Mouse (Mus musculus) liver, embryonic 14.5 days (tissue): Measurements from ENCODE around the gene Snx32. TPM values are rescaled to one million over a fixed set of nuclear protein-coding genes. Genes with fewer than 3 reads are reported as not detected.

Experiments
- ATAC-seq: fragments of 200-750 bp; cut with Nextera tagmentation; 2 replicates; pipeline ENCODE4 v1.8.0; 2017; ENCODE audit warnings: moderate number of reproducible peaks, mild to moderate bottlenecking, moderate library complexity; ENCODE audit not compliant: insufficient read depth
- DNase-seq, 3 experiments: peaks; one replicate each; pipeline ENCODE4 v3.0.0-alpha.2; 2012 to 2013; ENCODE audit warnings: low read depth in 3 of 3, low spot score in 3 of 3
- H3K27ac ChIP-seq: fragments of 300-500 bp; sonication (generic); 2 replicates; pipeline ENCODE4 v1.5.1; 2014; ENCODE audit warnings: moderate library complexity, mild to moderate bottlenecking, control low read depth, inconsistent platforms
- H3K27me3 ChIP-seq: fragments of 300-500 bp; sonication (generic); 2 replicates; pipeline ENCODE4 v1.6.1; 2014; ENCODE audit warnings: mild to moderate bottlenecking, low read length, moderate library complexity; ENCODE audit not compliant: control insufficient read depth, insufficient read depth
- H3K36me3 ChIP-seq: fragments of 300-500 bp; sonication (generic); replicated peaks from 2 replicates; pipeline ENCODE4 v1.6.1; 2014; ENCODE audit warnings: low read depth; ENCODE audit not compliant: control insufficient read depth, insufficient read depth
- H3K4me1 ChIP-seq, 2 experiments: fragments of 200-500 bp in 1 of 2; fragments of 300-500 bp in 1 of 2; sonication (generic) in 1 of 2; replicated peaks; 2 replicates each; pipeline ENCODE4 v1.6.1; 2012 to 2014; ENCODE audit warnings: antibody characterized with exemption in 1 of 2, inconsistent platforms in 1 of 2, low read length in 1 of 2; ENCODE audit not compliant: control insufficient read depth in 2 of 2, insufficient read depth in 2 of 2
- H3K4me2 ChIP-seq: fragments of 300-500 bp; sonication (generic); 2 replicates; pipeline ENCODE4 v1.6.1; 2014; ENCODE audit warnings: low read depth, mild to moderate bottlenecking, control low read depth, moderate library complexity
- H3K4me3 ChIP-seq, 2 experiments: fragments of 200-500 bp in 1 of 2; fragments of 300-500 bp in 1 of 2; sonication (generic) in 1 of 2; 2 replicates each; pipeline ENCODE4 v1.5.1; 2012 to 2014; ENCODE audit warnings: low read depth in 2 of 2, low read length in 2 of 2, mild to moderate bottlenecking in 2 of 2, control low read depth in 1 of 2, inconsistent platforms in 1 of 2, moderate library complexity in 1 of 2; ENCODE audit not compliant: insufficient read depth in 1 of 2
- H3K9ac ChIP-seq: fragments of 300-500 bp; sonication (generic); replicated peaks from 2 replicates; pipeline ENCODE4 v1.6.1; 2014; ENCODE audit warnings: mild to moderate bottlenecking, control low read depth, moderate library complexity
- H3K9me3 ChIP-seq: fragments of 300-500 bp; sonication (generic); 2 replicates; pipeline ENCODE4 v1.6.1; 2016; ENCODE audit warnings: low read length, mixed read lengths; ENCODE audit not compliant: control insufficient read depth
- CTCF ChIP-seq: IDR thresholded peaks from 2 replicates; pipeline ENCODE4 v1.5.1; 2016; ENCODE audit warnings: antibody characterized with exemption, low read depth, control low read depth
- EP300 ChIP-seq: IDR thresholded peaks from 2 replicates; pipeline ENCODE4 v1.6.1; 2016; ENCODE audit warnings: antibody characterized with exemption, low read depth
- whole genome bisulfite sequencing: fragments of 180-500 bp; shearing (Covaris S2); extraction: QIAGEN DNeasy Blood & Tissue Kit; methylation state at CpG from one replicate; pipeline ENCODE4 v1.1.7; 2014; ENCODE audit not compliant: insufficient replicate concordance; 5-methylcytosine and 5-hydroxymethylcytosine counted together
- polyA plus RNA-seq, 2 experiments: library from polyadenylated mRNA; depleted of rRNA in 1 of 2; stranded (reverse) in 1 of 2; unstranded in 1 of 2; fragments of >200 nt; fragmentation: Nextera tagmentation in 1 of 2; extraction: Ambion mirVana in 1 of 2; gene quantifications; 2 replicates each; pipeline versions ENCODE4 v1.2.1 to v1.2.3; 2012 to 2014

Snx32 gene
- polyA plus RNA-seq, 2 experiments, result 4.7 to 9.0 TPM

GRCm38 (mm10) chr19:5466916-5467500, 43.3 kb downstream of the Snx32 start:
- Histone ChIP-seq H3K4me1 (no peaks in the 10 kb centered on the region), H3K4me2 (no peak overlapping the region), H3K27ac (no peak overlapping the region), H3K4me3 (no peak overlapping the region), H3K36me3 (no peaks in the 10 kb centered on the region; the same call in none of the 2 replicates), H3K9ac (no peak overlapping the region), H3K9me3 (no peaks in the 10 kb centered on the region), H3K27me3 (no peaks in the 10 kb centered on the region)
- WGBS, result 63% methylated on average over 6 of the region's 6 CpGs
- no peak for TF ChIP-seq CTCF
- no peak for TF ChIP-seq EP300
- no peak for DNase-seq
- no peak for ATAC-seq

DNA sequence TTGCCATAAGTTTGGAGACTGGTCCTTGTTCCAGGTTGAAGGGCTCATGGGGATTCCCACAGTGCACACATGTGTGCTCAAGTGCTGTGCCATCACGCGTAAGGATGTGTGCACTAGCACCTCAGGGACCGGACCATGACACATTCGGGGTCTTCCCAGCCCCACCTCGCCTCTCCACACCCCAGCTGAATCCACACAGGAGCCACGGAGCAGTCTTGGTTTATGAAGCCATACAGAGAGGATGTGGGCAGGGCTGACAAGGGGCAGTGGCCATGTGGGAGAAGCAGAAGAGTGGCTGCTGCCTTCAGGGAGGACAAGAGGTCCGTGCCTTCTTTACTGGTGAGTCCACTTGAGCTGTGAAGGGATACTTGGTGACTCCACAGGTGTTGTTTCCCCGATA, 45.3 kb downstream of the Snx32 start:
- ATAC-seq (no peak), DNase-seq (no peak)
- no peak overlapping the region for H3K27ac ChIP-seq
- H3K9me3 ChIP-seq, result no peaks in the 10 kb centered on the region
- peaks cover 3 to 7% of the 10 kb centered on the region in 2 experiments; a peak in 2 of 4 replicates for H3K4me1 ChIP-seq
- no peaks in the 10 kb centered on the region for H3K27me3 ChIP-seq
- no peak overlapping the region for H3K9ac ChIP-seq
- 82% methylated on average over 8 of the region's 8 CpGs for WGBS
- H3K4me2 ChIP-seq, result no peak overlapping the region
- no peak for TF ChIP-seq EP300
- H3K4me3 ChIP-seq, result no peak overlapping the region
- no peaks in the 10 kb centered on the region; the same call in none of the 2 replicates for H3K36me3 ChIP-seq

- no peak overlapping the region for H3K4me3 ChIP-seq
- H3K27ac ChIP-seq, result no peak overlapping the region
- H3K27me3 ChIP-seq, result no peaks in the 10 kb centered on the region
- H3K4me1 ChIP-seq, result peaks cover 6 to 11% of the 10 kb centered on the region in 2 experiments
- no peaks in the 10 kb centered on the region for H3K9me3 ChIP-seq
- 62% methylated on average over 15 of the region's 15 CpGs for WGBS
- no peak for DNase-seq
- H3K36me3 ChIP-seq, result no peaks in the 10 kb centered on the region; the same call in none of the 2 replicates
- no peak for ATAC-seq
- H3K4me2 ChIP-seq, result no peak overlapping the region
- peak; percentile 92 for TF ChIP-seq CTCF
- TF ChIP-seq EP300, result no peak
- H3K9ac ChIP-seq, result no peak overlapping the region
Observed at GRCm38 (mm10) chr19:5463791-5464562, 46.4 kb downstream of the Snx32 start.

GRCm38 (mm10) chr19:5463212-5463611, 47.1 kb downstream of the Snx32 start:
- Histone ChIP-seq H3K36me3 (no peaks in the 10 kb centered on the region; the same call in none of the 2 replicates), H3K27ac (no peak overlapping the region), H3K27me3 (no peaks in the 10 kb centered on the region), H3K4me1 (peaks cover 6 to 11% of the 10 kb centered on the region in 2 experiments), H3K9me3 (no peaks in the 10 kb centered on the region), H3K9ac (no peak overlapping the region), H3K4me2 (no peak overlapping the region), H3K4me3 (no peak overlapping the region)
- 84% methylated on average over 9 of the region's 9 CpGs for WGBS
- no peak for TF ChIP-seq CTCF
- no peak for TF ChIP-seq EP300
- no peak for DNase-seq
- no peak for ATAC-seq

- no peaks in the 10 kb centered on the region; the same call in 1 of the 2 replicates for H3K36me3 ChIP-seq
- 74% methylated on average over 6 of the region's 6 CpGs for WGBS
- no peak for ATAC-seq
- no peak overlapping the region for H3K27ac ChIP-seq
- H3K4me1 ChIP-seq, result peaks cover 14 to 19% of the 10 kb centered on the region in 2 experiments
- no peak for DNase-seq
- no peak overlapping the region for H3K9ac ChIP-seq
- peak overlapping the region; percentile 77 to 99; a peak in 3 of 4 replicates for H3K4me3 ChIP-seq
- peak overlapping the region; percentile 90 for H3K4me2 ChIP-seq
- no peaks in the 10 kb centered on the region for H3K9me3 ChIP-seq
- H3K27me3 ChIP-seq, result no peaks in the 10 kb centered on the region
- TF ChIP-seq EP300, result no peak
- no peak for TF ChIP-seq CTCF
Observed at GRCm38 (mm10) chr19:5461411-5461810, 48.9 kb downstream of the Snx32 start.
